Mouse (Mus musculus): Measurements from ENCODE around the gene Mgll.

DNA sequence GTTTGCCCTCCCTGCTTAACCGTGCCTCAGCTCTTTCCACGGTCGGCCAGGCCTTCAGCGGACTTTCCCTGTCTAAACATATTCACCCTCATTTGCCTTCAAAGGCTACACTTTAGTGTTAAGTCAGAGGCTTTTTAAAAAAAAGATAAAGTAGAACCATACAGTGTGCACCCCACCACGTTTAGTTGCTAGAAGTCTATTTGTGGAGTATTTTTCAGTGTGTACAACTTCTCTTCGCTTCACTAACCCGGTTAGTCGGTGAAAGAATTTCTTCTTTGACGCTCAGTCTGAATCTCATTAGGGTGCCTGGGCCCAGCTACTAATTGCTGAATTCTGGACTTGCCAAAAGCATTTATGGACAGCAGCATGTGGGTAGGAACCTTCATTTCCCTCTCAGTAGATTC, 8.8 kb upstream of the Mgll start:
- TF ChIP-seq POLR2A (IDR thresholded peaks at IDR 0.05; ENCODE audit: low read depth, low read length) (no peak), CTCF (conservative IDR thresholded peaks at IDR 0.05; ENCODE audit: insufficient read depth, insufficient read length, low read depth, low read length) (no peak)

All from kidney, adult 2 months (tissue).